Mouse (Mus musculus) lung, postnatal 0 days (tissue): ENCODE data around the gene Zfp36l1. TPM values are rescaled to one million over a fixed set of nuclear protein-coding genes. Genes with fewer than 3 reads are reported as not detected.

Experiments
- ATAC-seq: fragments of 200-750 bp; cut with Nextera tagmentation; 2 replicates; pipeline ENCODE4 v1.8.0; 2017; ENCODE audit warnings: moderate library complexity
- DNase-seq: peaks from one replicate; pipeline ENCODE4 v3.0.0-alpha.2; 2016; ENCODE audit warnings: low spot score
- H3K27ac ChIP-seq: fragments of 300-500 bp; sonication (generic); 2 replicates; pipeline ENCODE4 v1.5.1; 2014; ENCODE audit warnings: antibody characterized with exemption, mild to moderate bottlenecking, low read length, mixed read lengths
- H3K27me3 ChIP-seq: fragments of 300-500 bp; sonication (generic); replicated peaks from 2 replicates; pipeline ENCODE4 v1.6.1; 2014; ENCODE audit warnings: low read length, mixed read lengths; ENCODE audit not compliant: insufficient read depth
- H3K36me3 ChIP-seq: fragments of 300-500 bp; sonication (generic); 2 replicates; pipeline ENCODE4 v1.6.1; 2014; ENCODE audit warnings: low read length, mixed read lengths; ENCODE audit not compliant: insufficient read depth
- H3K4me1 ChIP-seq: fragments of 300-500 bp; sonication (generic); 2 replicates; pipeline ENCODE4 v1.6.1; 2014; ENCODE audit warnings: antibody characterized with exemption, low read depth, low read length, mixed read lengths; ENCODE audit not compliant: insufficient read depth
- H3K4me2 ChIP-seq: fragments of 300-500 bp; sonication (generic); replicated peaks from 2 replicates; pipeline ENCODE4 v1.6.1; 2014; ENCODE audit warnings: low read depth, mild to moderate bottlenecking, low read length, moderate library complexity, mixed read lengths
- H3K4me3 ChIP-seq: fragments of 300-500 bp; sonication (generic); 2 replicates; pipeline ENCODE4 v1.5.1; 2014; ENCODE audit warnings: low read depth, low read length
- H3K9ac ChIP-seq: fragments of 300-500 bp; sonication (generic); replicated peaks from 2 replicates; pipeline ENCODE4 v1.6.1; 2014; ENCODE audit warnings: low read depth, mild to moderate bottlenecking
- H3K9me3 ChIP-seq: fragments of 300-500 bp; sonication (generic); 2 replicates; pipeline ENCODE4 v1.6.1; 2016; ENCODE audit warnings: low read length, mixed read lengths
- CTCF ChIP-seq: IDR thresholded peaks from 2 replicates; pipeline ENCODE4 v1.5.1; 2016; ENCODE audit warnings: antibody characterized with exemption, mild to moderate bottlenecking
- EP300 ChIP-seq: IDR thresholded peaks from 2 replicates; pipeline ENCODE4 v1.6.1; 2016; ENCODE audit warnings: antibody characterized with exemption, mild to moderate bottlenecking, control low read depth
- WGBS: fragments of 180-500 bp; shearing (Covaris S2); extraction: QIAGEN DNeasy Blood & Tissue Kit; methylation state at CpG from one replicate; pipeline ENCODE4 v1.1.7; 2014; 5-methylcytosine and 5-hydroxymethylcytosine counted together
- polyA plus RNA-seq: library from polyadenylated mRNA; unstranded; fragments of >200 nt; fragmentation: Nextera tagmentation; extraction: Ambion mirVana; gene quantifications from 2 replicates; pipeline ENCODE4 v1.2.1, GENCODE M21; 2015

Gene Zfp36l1
- polyA plus RNA-seq, 1 experiment from 2014 or later: 123 TPM

DNA sequence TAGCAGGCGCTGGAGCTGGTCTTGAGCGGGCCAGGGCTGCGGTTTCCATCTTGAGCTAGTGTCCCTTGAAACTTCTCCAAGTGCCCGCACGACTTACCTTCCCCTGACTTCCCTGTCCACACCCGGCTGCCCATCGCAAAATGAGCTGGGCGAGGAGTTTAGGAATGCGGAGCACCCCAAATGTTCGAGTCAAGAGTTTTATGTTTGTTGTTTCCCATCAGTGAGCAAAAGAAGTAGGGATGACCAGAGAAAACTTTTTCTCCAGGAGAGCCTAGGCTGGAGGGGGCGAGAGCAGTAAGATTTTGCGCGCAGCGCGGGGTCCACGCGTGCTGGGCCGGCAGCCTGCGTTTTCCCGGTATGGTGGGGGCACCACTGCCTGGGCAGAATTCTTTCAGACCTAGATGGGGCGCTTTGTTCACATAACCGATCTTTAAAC is 791 bp upstream of the Zfp36l1 start:
- peak overlapping the region; percentile 81 for H3K4me2 ChIP-seq
- H3K4me3 ChIP-seq: peak overlapping the region; percentile 81
- H3K9me3 ChIP-seq: no peaks in the 10 kb centered on the region
- TF ChIP-seq EP300 (peak; percentile 3; the same call in 1 of the 2 replicates), CTCF (no peak)
- WGBS: 0% methylated on average over 22 of the region's 22 CpGs
- H3K9ac ChIP-seq: peak overlapping the region; percentile 65
- peak; percentile 8; the same call in 1 of the 2 replicates for ATAC-seq
- DNase-seq: no peak
- H3K4me1 ChIP-seq: peaks cover 18% of the 10 kb centered on the region
- H3K27ac ChIP-seq: peak overlapping the region; percentile 100
- H3K27me3 ChIP-seq: no peaks in the 10 kb centered on the region
- H3K36me3 ChIP-seq: peaks cover 9% of the 10 kb centered on the region

DNA sequence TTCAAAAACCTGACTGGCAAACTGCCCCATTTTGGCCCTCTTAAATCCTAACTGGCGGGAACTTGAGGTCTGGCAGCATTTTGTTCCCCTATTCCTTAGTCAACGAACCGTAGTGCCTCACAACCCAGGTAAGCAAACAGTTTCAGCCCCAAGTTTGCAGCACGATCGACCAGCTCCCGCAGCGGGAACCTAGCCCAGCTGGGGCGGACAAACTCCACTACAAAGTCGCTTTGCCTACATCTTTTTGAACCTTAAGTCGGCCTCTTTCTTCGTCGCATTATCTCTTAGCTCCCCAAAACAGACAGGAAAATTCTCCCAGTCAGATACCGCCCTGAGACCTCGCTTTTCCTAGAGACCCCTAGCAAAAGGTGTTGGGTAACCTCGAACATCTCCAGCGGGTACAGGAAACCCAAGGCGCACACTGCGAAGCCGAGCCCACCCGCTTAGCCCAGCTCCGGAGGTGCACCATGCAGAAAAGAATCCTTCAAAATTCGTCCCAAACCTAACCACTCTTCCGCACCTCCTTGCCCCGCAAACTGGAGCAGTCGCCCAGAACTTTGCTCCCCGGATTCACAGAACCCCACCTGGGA is 647 bp downstream of the Zfp36l1 start:
- H3K4me3 ChIP-seq: peak overlapping the region; percentile 81
- H3K4me2 ChIP-seq: peak overlapping the region; percentile 80
- peak overlapping the region; percentile 99 for H3K9ac ChIP-seq
- TF ChIP-seq CTCF: no peak
- no peak for TF ChIP-seq EP300
- peaks cover 10% of the 10 kb centered on the region for H3K4me1 ChIP-seq
- ATAC-seq (no peak), DNase-seq (no peak)
- no peaks in the 10 kb centered on the region for H3K9me3 ChIP-seq
- WGBS: under 1% methylated on average over 26 of the region's 26 CpGs
- peaks cover 9% of the 10 kb centered on the region for H3K36me3 ChIP-seq
- no peaks in the 10 kb centered on the region for H3K27me3 ChIP-seq
- H3K27ac ChIP-seq: peak overlapping the region; percentile 100

GRCm38 (mm10) chr12:80111131-80112070 is 1.4 kb downstream of the Zfp36l1 start:
- H3K27me3 ChIP-seq: no peaks in the 10 kb centered on the region
- DNase-seq (peak; percentile 72), ATAC-seq (no peak)
- TF ChIP-seq EP300: no peak
- 0 out of 2 replicates have a peak, but pooled peaks have one; percentile 10 for TF ChIP-seq CTCF
- peaks cover 9% of the 10 kb centered on the region for H3K36me3 ChIP-seq
- H3K4me2 ChIP-seq: peak overlapping the region; percentile 80
- H3K9ac ChIP-seq: peak overlapping the region; percentile 99
- under 1% methylated on average over 29 of the region's 29 CpGs for WGBS
- H3K4me1 ChIP-seq: peaks cover 7% of the 10 kb centered on the region; the same call in 1 of the 2 replicates
- H3K4me3 ChIP-seq: peak overlapping the region; percentile 81
- H3K9me3 ChIP-seq: no peaks in the 10 kb centered on the region
- peak overlapping the region; percentile 100 for H3K27ac ChIP-seq

- no peaks in the 10 kb centered on the region for H3K9me3 ChIP-seq
- no peak for TF ChIP-seq EP300
- TF ChIP-seq CTCF: no peak
- peak overlapping the region; percentile 68 for H3K9ac ChIP-seq
- H3K4me3 ChIP-seq: peak overlapping the region; percentile 81
- peak overlapping the region; percentile 80 for H3K4me2 ChIP-seq
- no peaks in the 10 kb centered on the region for H3K27me3 ChIP-seq
- 3% methylated on average over 9 of the region's 9 CpGs for WGBS
- ATAC-seq (no peak), DNase-seq (no peak)
- peak overlapping the region; percentile 100 for H3K27ac ChIP-seq
- peaks cover 9% of the 10 kb centered on the region for H3K36me3 ChIP-seq
- peaks cover 7% of the 10 kb centered on the region; the same call in 1 of the 2 replicates for H3K4me1 ChIP-seq
Observed at GRCm38 (mm10) chr12:80110546-80110870, 2.3 kb downstream of the Zfp36l1 start.

- Histone ChIP-seq H3K4me1 (peaks cover 7% of the 10 kb centered on the region; the same call in 1 of the 2 replicates), H3K9ac (peak overlapping the region; percentile 68), H3K36me3 (peaks cover 9% of the 10 kb centered on the region), H3K27me3 (no peaks in the 10 kb centered on the region), H3K4me3 (peak overlapping the region; percentile 81), H3K4me2 (peak overlapping the region; percentile 80), H3K27ac (peak overlapping the region; percentile 100), H3K9me3 (no peaks in the 10 kb centered on the region)
- ATAC-seq (no peak), DNase-seq (peak; percentile 50)
- whole genome bisulfite sequencing: 6% methylated on average over 52 of the region's 53 CpGs
- no peak for TF ChIP-seq EP300
- TF ChIP-seq CTCF: peak; percentile 46
Observed at GRCm38 (mm10) chr12:80109753-80110545, 2.9 kb downstream of the Zfp36l1 start.
